Mouse (Mus musculus) neural tube, postnatal 0 days (tissue): ENCODE results near the gene Nop16. TPM values are rescaled to one million over a fixed set of nuclear protein-coding genes. Genes with fewer than 3 reads are reported as not detected.

ENCODE experiments used
- microRNA-seq: library from miRNA; unstranded; fragments of <30 nt; microRNA quantifications from one replicate; pipeline ENCODE4, GENCODE M21; 2016
- polyA plus RNA-seq: library from polyadenylated mRNA; unstranded; fragments of >200 nt; fragmentation: Nextera tagmentation; extraction: Ambion mirVana; gene quantifications from 2 replicates; pipeline ENCODE4 v1.2.1, GENCODE M21; 2015

Gene Nop16
- polyA plus RNA-seq = 54.0 and 56.1 TPM in 2 replicates

GRCm38 (mm10) chr13:54589996-54590951 lies at the start of gene Nop16, which contains the start of gene Higd2a:
Gene Nop16, minus strand, starts transcription at chr13:54590090.
Gene Higd2a, plus strand, starts transcription at chr13:54590207.

GRCm38 (mm10) chr13:54621155-54621932 lies 31.5 kb upstream of the Nop16 start, which contains the start of gene Faf2:
Gene Faf2, plus strand, starts transcription at chr13:54621784.

GRCm38 (mm10) chr13:54610972-54611754 lies 21.3 kb upstream of the Nop16 start, which contains the start of gene Cltb:
Gene Cltb, minus strand, starts transcription at chr13:54611344.

GRCm38 (mm10) chr13:54574854-54575481 lies 14.9 kb downstream of the Nop16 start, which contains the start of gene Arl10:
Gene Arl10, plus strand, starts transcription at chr13:54575015.

GRCm38 (mm10) chr13:54565201-54565581 lies 24.7 kb downstream of the Nop16 start, which contains the start of gene 4833439L19Rik:
Gene 4833439L19Rik, minus strand, starts transcription at chr13:54565435.

Small RNA genes within 50 kb of the gene (microRNA-seq; reads per million reads assigned to microRNA genes)
- not detected for gene Gm24195

Other genes with a start within 250 kb of the Nop16 start
- gene Cplx2, start 218.7 kb downstream of the Nop16 start, polyA plus RNA-seq = 26.0 and 35.5 TPM in 2 replicates
- gene Thoc3, start 121.2 kb downstream of the Nop16 start, polyA plus RNA-seq = 80.2 and 88.1 TPM in 2 replicates
- gene Simc1, start 86.3 kb downstream of the Nop16 start, polyA plus RNA-seq = 12.1 and 12.6 TPM in 2 replicates
- 202 and 212 TPM in 2 replicates for gene 4833439L19Rik, start 24.7 kb downstream of the Nop16 start, polyA plus RNA-seq
- 68.5 and 72.5 TPM in 2 replicates for gene Arl10, start 15.1 kb downstream of the Nop16 start, polyA plus RNA-seq
- 356 and 375 TPM in 2 replicates for gene Higd2a, start 117 bp upstream of the Nop16 start, polyA plus RNA-seq
- gene Cltb, start 21.3 kb upstream of the Nop16 start, polyA plus RNA-seq = 338 and 377 TPM in 2 replicates
- gene Faf2, start 31.7 kb upstream of the Nop16 start, polyA plus RNA-seq = 63.5 and 68.2 TPM in 2 replicates
- gene Rnf44, start 103.8 kb upstream of the Nop16 start, polyA plus RNA-seq = 62.0 and 62.8 TPM in 2 replicates
- 0.30 and 0.43 TPM in 2 replicates for gene Cdhr2, start 111.4 kb upstream of the Nop16 start, polyA plus RNA-seq
- gene Gprin1, start 159.8 kb upstream of the Nop16 start, polyA plus RNA-seq = 23.6 and 26.8 TPM in 2 replicates
- 254 and 271 TPM in 2 replicates for gene Sncb, start 176.5 kb upstream of the Nop16 start, polyA plus RNA-seq
- not detected in 2 replicates for gene Eif4e1b, start 193.9 kb upstream of the Nop16 start, polyA plus RNA-seq
- gene Tspan17, start 199.3 kb upstream of the Nop16 start, polyA plus RNA-seq = 184 and 193 TPM in 2 replicates